Mouse (Mus musculus) brain, embryonic 18.5 days (tissue): ENCODE results near the gene Nfia.

Experiments
- DNase-seq: peaks from one replicate; pipeline ENCODE4 v3.0.0-alpha.2; 2012; ENCODE audit warnings: low read depth, low spot score

Nfia gene

DNA sequence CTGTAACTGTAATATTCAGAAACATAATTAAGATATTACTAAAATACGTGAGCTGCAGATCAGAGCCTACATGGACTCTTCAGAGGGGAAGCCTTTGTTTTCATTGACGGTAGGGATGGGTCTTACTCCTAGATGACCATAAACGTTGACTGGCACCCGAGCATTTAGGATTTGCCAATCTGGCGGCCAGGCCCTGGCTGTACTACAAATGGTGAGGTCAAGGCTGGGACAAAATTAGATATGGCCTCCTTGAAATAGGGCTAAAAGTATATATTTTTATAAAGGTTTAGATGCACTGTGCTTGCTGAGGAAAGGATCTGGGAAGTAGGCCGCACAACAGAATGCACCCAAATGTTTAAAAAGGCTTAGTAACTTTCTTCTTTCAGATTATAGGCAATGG lies 10.0 kb downstream of the Nfia start:
- DNase-seq = no peak

DNA sequence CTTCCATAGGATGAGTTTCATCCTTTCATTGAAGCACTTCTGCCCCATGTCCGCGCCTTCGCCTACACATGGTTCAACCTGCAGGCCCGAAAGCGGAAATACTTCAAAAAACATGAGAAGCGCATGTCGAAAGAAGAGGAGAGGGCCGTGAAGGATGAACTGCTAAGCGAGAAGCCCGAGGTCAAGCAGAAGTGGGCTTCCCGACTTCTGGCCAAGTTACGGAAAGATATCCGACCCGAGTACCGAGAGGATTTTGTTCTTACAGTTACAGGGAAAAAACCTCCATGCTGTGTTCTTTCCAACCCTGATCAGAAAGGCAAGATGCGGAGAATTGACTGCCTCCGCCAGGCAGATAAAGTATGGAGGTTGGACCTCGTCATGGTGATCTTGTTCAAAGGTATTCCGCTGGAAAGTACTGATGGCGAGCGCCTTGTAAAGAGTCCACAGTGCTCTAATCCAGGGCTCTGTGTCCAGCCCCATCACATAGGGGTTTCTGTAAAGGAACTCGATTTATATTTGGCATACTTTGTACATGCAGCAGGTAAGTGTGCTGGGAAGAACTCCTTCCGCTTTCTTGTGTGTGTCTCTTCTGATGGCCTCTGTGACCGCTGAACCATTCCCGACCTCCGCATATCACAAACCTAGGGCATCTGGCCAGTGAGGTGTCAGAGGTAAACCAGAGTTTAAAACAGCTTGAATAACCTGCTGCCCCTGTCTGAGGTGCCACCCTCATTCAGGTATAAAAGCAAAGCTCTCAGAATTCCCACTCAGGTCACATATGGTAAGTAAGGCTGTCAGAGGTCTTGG lies 10.7 kb downstream of the Nfia start:
- DNase-seq = no peak

DNA sequence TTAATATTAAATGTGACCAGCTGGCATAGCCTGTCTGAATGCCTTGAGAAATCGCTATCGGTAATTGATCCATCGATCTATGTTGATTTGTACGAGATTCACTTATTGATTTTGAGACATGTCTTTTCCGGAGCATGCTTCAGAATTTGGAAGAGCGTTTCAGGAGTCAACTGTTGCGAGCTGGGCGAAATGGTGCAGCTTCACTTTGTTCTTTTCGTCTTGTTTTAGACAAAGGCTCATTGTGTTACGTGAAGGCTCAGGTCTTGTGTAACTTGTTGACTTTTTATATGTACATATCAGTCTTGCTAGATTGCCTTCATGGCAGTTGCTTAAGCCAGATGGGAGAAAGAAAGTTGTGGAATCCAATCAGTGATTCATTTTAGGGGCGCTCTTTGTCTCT lies 11.7 kb downstream of the Nfia start:
- DNase-seq = no peak

GRCm38 (mm10) chr4:97785547-97786271 lies 13.2 kb downstream of the Nfia start:
- DNase-seq = no peak

- DNase-seq = no peak
Measured at GRCm38 (mm10) chr4:97786571-97786970, 14.0 kb downstream of the Nfia start.

DNA sequence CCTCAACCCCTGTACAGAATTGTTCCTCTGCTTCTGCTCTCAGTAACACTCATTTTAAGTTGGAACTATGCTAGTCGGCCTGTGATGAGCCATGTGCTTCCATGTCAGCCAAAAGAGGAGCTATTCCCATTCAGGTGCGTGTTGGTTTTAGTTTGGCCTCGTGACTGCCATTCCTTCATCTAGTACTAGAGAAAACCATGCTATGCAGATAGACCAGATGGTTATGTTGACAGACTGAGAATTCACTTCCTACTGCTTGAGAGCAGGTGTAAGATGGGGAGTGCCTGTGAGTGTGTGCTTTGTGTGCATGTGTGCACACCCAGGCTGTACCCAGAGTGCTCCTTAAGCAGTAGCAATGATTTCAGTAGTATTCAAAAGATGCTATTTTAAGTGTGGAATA lies 15.0 kb downstream of the Nfia start:
- no peak for DNase-seq

DNA sequence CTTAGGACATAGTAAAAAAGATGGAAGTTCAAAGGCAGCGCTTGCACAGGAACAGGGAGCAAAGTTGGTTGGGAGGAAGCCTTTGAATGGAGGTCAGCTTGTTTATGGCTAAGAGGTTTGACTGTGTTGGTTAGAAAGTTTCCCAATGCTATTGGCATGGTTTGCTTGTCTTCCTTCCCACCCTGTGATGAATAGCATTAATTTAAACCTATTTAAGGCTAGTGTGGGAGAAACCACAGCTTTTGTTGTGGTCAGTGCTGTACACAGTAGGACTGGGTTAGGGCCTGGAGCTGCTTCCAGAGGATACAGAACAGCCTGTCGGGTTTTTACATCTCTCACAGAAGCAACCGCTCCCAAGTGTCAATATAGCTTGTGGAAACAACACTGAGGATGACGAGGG lies 16.0 kb downstream of the Nfia start:
- no peak for DNase-seq

- no peak for DNase-seq
Measured at GRCm38 (mm10) chr4:97793931-97794330, 21.4 kb downstream of the Nfia start.

GRCm38 (mm10) chr4:97794865-97795264 lies 22.3 kb downstream of the Nfia start:
- DNase-seq = no peak

GRCm38 (mm10) chr4:97795957-97796356 lies 23.4 kb downstream of the Nfia start:
- no peak for DNase-seq

GRCm38 (mm10) chr4:97796505-97796904 lies 24.0 kb downstream of the Nfia start:
- DNase-seq = no peak

GRCm38 (mm10) chr4:97803791-97804190 lies 31.3 kb downstream of the Nfia start:
- DNase-seq = no peak

GRCm38 (mm10) chr4:97804638-97805037 lies 32.1 kb downstream of the Nfia start:
- no peak for DNase-seq

DNA sequence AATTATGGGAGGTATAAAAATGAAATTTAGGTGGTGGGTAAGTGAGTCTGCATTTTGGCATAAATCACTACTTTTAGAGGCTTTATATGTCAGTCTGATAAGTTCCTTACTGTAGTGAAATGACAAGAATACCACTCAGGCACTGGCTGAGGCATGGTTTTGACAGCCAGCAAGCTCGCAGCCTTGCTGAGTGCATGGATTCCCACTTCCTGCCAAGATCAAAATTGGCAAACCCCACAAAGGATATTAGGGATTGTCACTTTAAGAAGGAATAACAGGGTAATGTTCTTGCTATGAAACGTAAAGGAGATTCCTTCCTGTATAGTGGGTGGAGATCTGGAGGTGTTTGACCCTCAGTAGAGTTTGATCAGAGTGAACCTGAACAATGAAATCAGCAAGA lies 32.7 kb downstream of the Nfia start:
- no peak for DNase-seq

GRCm38 (mm10) chr4:97805896-97806808 lies 33.6 kb downstream of the Nfia start:
- no peak for DNase-seq

GRCm38 (mm10) chr4:97806924-97807323 lies 34.4 kb downstream of the Nfia start:
- DNase-seq = no peak

DNA sequence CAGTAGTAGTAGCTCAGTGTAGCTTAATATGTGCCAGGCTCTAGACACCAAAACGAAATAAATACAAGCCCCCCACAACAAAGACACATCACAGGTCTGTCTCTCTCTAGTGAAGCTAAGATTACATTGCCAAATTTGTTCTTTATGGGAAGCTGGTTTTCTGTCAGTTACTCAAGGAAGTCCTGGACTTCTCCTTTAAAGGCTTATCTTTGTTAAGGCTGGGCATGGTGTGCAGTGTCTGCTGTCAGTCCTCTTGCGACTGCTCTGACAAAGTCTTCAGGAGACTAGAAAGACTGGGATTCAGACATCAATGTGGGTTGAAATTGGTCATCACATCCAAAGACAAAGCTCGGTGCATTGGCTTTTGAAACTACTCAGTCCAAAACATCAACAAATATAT lies 36.4 kb downstream of the Nfia start:
- DNase-seq = no peak

DNA sequence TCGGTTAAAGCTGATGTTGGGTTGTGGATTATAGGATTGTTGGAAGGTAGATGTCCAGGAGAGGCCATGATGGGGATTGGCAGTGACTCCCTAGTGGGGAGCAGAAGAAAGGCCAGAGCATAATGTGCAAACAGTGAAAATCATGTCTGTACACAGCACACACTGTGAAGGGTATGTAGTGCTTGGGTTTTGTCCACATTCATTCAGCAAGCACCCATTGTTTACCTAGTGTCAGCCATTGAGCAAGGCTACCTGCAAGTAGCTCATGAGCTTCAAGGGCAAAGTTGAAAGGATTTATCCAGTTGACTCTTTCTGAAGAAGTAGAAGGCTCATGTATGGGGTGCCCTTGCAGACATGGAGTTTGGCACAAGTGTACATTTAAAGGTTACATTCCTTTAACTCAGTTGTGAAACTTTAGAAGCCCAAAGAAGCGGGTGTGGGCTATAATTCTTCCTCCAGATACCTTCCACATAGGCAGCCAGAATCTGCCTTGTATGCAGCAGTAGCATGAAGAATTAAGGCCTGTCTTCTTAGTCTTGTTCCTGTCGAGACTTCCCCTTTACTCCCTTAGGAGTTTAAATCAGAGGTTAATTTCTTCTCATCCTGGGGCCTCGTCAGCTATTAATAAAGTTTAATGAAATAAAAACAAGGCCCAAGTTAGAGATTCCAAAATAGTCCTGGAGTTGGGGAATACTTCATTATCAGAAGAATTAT lies 37.2 kb downstream of the Nfia start:
- no peak for DNase-seq

DNA sequence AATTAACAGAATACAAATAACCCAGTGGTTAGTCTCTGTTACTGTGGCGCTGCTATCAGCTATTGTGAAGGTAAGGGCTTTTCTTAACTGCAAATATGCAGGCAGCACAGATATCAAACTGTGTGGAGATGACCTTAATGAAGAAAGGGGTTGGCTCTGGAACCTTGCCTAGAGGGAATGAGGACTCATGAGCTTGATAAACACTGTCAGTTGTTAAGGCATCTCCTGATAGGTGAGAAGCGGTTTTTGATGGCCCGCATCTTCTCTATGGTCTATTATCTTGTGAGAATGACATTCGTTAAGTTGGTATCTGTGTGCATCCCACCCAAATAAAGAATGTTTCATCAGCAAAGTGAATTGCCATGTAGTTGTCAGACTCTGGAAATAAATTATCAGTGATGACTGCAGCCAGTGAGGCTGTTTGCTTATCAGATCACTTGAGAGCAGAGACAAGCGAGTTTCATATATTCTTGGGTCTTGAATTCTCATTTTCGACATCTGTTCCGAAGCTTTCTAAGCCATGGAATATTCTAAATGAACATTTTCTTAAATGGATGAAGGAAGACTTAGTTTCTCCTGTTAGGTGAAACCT lies 37.9 kb downstream of the Nfia start:
- DNase-seq = no peak

DNA sequence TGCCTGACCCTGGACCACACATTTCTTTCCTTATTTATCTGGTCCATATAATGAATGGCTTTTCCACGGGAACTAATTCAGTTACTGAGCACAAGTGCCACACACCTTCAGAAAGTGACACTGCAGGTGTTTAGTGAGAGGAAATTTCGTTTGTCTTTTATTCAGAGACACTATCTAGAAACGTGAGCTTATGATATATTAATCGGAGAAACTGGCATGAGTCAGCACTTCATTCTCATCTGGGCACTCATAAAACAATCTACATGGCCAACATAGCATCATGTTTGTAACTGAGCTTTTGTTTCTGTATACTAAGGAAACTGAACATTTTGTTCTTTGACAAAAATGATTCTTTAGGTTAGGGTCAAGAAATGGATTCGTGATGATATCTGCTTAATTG lies 40.5 kb downstream of the Nfia start:
- no peak for DNase-seq

DNA sequence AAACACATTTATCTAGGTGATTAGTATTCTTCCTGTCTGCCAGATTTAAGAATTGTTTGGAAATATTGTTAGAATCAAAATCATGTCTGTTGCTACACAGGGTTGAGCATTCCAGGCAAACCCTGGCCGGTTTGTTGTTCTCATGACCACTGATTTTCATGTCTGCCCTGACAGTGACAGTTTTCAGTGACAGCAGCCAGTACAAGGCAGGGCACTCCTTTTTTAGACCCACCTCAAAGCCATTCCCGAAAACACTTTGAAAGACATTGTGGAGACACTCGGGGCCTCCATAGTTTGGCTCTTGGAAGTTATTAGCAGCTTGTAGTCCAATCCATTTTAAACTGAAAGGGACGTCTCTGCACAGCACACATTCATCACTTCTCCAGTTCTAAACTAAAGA lies 41.5 kb downstream of the Nfia start:
- DNase-seq = no peak
